Mouse (Mus musculus) kidney, adult 2 months (tissue): ENCODE results near the gene Map2k1.

Experiments used
- CTCF ChIP-seq: fragments of 200-500 bp; conservative IDR thresholded peaks from 2 replicates; pipeline ENCODE4 v1.5.1; 2011; ENCODE audit warnings: low read depth, mild to moderate bottlenecking, control low read depth, low read length, moderate library complexity, mixed read lengths; ENCODE audit not compliant: insufficient read depth, insufficient read length
- POLR2A ChIP-seq: fragments of 200-500 bp; IDR thresholded peaks from one replicate; pipeline ENCODE4 v1.6.1; 2011; ENCODE audit warnings: low read depth, low read length, control low read depth

DNA sequence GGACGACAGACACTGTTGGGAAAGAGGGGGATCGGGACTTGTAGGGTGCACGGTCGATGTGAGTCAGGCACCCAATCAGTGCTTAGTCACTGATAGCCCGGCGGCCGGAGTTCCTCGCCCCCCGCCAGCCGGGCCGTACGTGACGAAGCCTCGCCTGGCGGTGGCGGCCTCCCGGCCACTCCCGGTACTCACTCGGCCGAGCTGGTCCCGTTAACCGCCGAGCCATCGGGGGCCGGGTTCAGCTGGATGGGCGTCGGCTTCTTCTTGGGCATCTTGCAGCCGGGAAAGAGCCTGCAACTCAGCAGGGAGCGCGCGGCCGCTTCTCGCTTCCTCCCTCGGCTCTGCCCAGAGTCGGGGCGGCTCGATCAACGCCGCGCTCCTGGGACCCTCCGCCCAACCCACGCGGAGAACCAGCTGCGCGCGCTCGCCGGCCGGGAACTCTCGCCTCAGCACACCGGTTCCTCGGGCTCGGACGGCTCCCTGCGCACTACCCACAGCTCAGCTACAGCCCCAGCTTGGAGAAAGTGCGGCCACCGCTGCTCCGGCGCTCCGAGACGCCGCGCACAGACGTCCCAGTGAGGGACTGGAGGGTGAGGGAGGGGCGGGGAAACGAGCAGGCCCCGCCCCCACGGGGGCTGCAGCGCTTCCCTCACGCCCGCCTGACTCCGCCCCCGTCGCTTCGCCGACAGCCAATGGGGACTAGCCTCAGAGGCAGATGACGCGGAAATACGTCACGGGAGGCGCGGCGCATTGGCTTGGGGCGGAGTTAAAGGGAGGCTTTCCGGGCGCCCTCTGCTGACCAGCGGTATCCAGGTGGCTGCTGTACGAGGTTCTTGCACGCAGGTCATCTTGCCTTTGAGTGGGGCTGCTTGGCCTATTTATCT is at the start of gene Map2k1:
- TF ChIP-seq CTCF (peak; percentile 80), POLR2A (peak; percentile 93)
